7 mouse cellular contexts compared by ENCODE assay signal in the genomic region with DNA sequence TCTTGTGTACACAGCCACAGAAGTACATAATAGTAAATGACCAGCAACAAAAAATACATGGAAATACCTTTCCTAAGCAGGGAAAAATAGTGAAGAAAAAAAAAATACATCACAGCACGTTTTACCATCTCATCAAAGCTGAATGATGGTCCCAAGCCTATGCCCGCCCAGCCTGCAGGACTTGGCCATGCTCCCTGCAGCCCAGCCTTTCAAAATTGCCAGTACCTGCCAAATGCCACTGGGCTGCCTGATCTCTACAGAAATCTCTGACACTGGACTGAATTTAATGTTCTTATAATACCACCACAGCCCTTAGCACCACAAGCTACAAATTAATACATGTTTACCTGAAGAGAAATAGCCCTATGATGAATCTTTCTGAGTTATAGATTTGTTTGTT.
"Had no signal": no experiment of that assay in that cellular context is flagged by ENCODE, and none has a peak within 500 bp of the region (broad histone marks: within the 10 kb centered on the region; RNA-seq: fewer than 3 reads in every experiment).

No protein-coding gene starts in this region.

- DNase-seq: lung, adult 2 months; lung, postnatal 14 days; lung, postnatal 36 days; right cerebral cortex, postnatal 14 days; thymus, adult 2 months; thymus, postnatal 25 days; thymus, postnatal 4 days had no signal
